Mouse (Mus musculus) spleen, adult 2 months (tissue): Measurements from ENCODE around the gene Rhobtb3.

Experiments
- CTCF ChIP-seq: fragments of 200-500 bp; IDR thresholded peaks from 2 replicates; pipeline ENCODE4 v1.5.1; 2011; ENCODE audit warnings: mild to moderate bottlenecking, inconsistent platforms; ENCODE audit not compliant: insufficient read depth, insufficient read length, insufficient replicate concordance; ENCODE audit errors: extremely low read depth
- POLR2A ChIP-seq: fragments of 200-500 bp; IDR thresholded peaks from 2 replicates; pipeline ENCODE4 v1.6.1; 2011; ENCODE audit warnings: low read depth, low read length, inconsistent platforms

- no peak for TF ChIP-seq POLR2A
- no peak for TF ChIP-seq CTCF
Observed at GRCm38 (mm10) chr13:75931073-75931472, 12.7 kb downstream of the Rhobtb3 start.
